Mouse (Mus musculus): ENCODE measurements around the gene Arfip1. TPM values are rescaled to one million over a fixed set of nuclear protein-coding genes. Genes with fewer than 3 reads are reported as not detected.

Arfip1 gene
- polyA plus RNA-seq, 1 experiment from 2014 or later, result 40.0 TPM

Other genes starting within 250 kb of the Arfip1 start
- 0.11 to 1.0 TPM (median 1.0 TPM) in 3 replicates for gene Fhdc1, start 102.2 kb downstream of the Arfip1 start, polyA plus RNA-seq (2018)
- gene Tigd4, start 10.9 kb upstream of the Arfip1 start, polyA plus RNA-seq (2018), result not detected in 3 replicates
- 57.7 to 102 TPM (median 78.1 TPM) in 3 replicates for gene Tmem154, start 83.6 kb upstream of the Arfip1 start, polyA plus RNA-seq (2018)
- 8.8 to 24.4 TPM (median 13.3 TPM) in 3 replicates for gene Fbxw7, start 232.6 kb upstream of the Arfip1 start, polyA plus RNA-seq (2018)